Mouse (Mus musculus): ENCODE data around the gene Capn13. TPM values are rescaled to one million over a fixed set of nuclear protein-coding genes. Genes with fewer than 3 reads are reported as not detected.
"Not testable (repeated sequence)": the region's sequence is repeated elsewhere in the genome, so short reads cannot be mapped to it uniquely, and the experiment has no call there.

The Capn13 gene
- polyA plus RNA-seq, 1 experiment from 2014 or later: not detected

DNA sequence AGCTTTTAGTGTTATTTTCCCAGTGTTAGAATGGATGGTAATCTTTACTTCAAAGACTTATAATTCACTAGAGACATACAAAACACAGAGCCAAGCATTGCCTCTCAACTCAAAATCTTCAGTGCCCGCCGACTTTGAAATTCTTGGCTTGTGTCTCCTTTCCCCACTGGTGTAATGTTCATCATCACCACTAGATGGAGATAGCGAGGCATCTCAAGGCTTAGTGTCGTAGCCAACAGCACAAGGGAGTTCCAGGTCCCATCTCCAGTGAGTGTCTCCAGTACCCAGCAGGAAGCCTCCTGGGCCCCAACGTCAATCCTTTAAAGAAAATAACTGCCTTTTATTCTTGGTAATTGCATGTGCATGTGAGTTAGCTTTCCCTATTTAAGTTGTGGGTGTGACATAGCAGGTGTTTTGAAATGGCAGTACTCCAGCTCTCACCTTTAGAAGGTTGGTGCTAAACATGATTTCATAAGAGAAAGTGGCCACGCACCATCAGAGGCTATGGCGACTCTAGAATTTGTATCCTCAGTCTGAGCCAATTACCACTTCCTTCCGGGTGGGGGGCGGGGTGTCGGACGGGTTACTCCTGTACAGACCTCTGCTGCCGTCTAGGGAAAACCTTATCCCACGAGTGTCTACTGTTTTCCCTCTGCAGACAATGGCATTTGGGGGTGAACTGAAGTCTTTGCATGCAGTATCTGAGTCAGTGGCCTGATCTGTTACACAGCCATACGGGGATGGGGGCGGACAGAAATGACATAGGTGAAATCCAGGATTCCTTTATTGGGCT lies 99.2 kb downstream of the Capn13 start:
- DNase-seq (peak; percentile 90), ATAC-seq (ENCODE audit: low FRiP score, low TSS enrichment) (no peak)
- 45% methylated on average over 15 of the region's 15 CpGs for WGBS
- Histone ChIP-seq H3K27ac (replicated peaks; ENCODE audit: low read depth, low read length) (no peak overlapping the region), H3K4me1 (ENCODE audit: control insufficient read depth, insufficient read depth, low read length) (no peaks in the 10 kb centered on the region), H3K4me3 (replicated peaks; ENCODE audit: low read depth, low read length) (no peak overlapping the region), H3K4me2 (ENCODE audit: low read length) (no peak overlapping the region), H3K9ac (replicated peaks; ENCODE audit: low read length) (no peak overlapping the region), H3K36me3 (ENCODE audit: control insufficient read depth, insufficient read depth, low read length) (no peaks in the 10 kb centered on the region), H3K27me3 (ENCODE audit: control insufficient read depth, insufficient read depth, low read length) (no peaks in the 10 kb centered on the region), H3K9me3 (ENCODE audit: control insufficient read depth, low read length) (no peaks in the 10 kb centered on the region)

DNA sequence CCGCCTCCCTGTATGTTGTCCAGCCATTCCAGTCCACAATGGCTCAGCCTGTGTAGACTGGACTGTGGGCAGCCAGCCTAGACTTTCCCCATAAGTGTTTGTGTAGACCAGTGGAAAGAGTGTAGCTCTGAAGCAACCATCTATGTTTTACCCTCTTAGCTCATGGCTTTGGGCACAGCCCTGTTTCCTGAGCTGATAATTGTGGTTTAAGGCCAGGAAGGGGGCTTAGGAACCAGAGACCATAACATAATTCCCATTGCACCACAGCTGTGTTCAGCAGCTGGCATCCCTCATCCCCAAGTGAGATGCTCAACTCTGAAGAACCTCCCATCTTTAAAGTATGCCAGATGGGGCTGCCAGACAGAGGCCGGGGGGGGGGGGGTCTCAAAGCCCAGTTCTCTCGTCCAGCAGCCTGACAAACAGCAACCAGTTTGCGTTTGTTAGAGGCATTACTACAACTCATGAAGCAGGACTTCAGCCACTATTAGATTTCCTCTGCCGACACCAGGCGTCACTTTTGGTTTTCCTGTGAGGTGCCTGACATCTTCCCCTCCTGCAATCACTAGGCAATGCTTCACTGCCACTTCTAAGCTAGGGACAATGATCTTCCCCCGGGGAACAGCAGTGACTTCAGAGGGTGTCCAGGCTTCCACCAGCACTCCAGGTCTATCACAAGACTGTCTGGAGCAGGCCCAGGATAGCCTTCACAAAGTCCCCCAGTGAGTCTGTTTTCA lies 100.4 kb downstream of the Capn13 start:
- no peak overlapping the region for H3K9ac ChIP-seq (replicated peaks; ENCODE audit: low read length)
- DNase-seq: no peak
- H3K4me3 ChIP-seq (replicated peaks; ENCODE audit: low read depth, low read length): no peak overlapping the region
- H3K4me2 ChIP-seq (ENCODE audit: low read length): no peak overlapping the region
- H3K27me3 ChIP-seq (ENCODE audit: control insufficient read depth, insufficient read depth, low read length): no peaks in the 10 kb centered on the region
- 80% methylated on average over 7 of the region's 7 CpGs for WGBS
- H3K36me3 ChIP-seq (ENCODE audit: control insufficient read depth, insufficient read depth, low read length): no peaks in the 10 kb centered on the region
- H3K27ac ChIP-seq (replicated peaks; ENCODE audit: low read depth, low read length): no peak overlapping the region
- no peaks in the 10 kb centered on the region for H3K9me3 ChIP-seq (ENCODE audit: control insufficient read depth, low read length)
- no peaks in the 10 kb centered on the region for H3K4me1 ChIP-seq (ENCODE audit: control insufficient read depth, insufficient read depth, low read length)
- no peak for ATAC-seq (ENCODE audit: low FRiP score, low TSS enrichment)

DNA sequence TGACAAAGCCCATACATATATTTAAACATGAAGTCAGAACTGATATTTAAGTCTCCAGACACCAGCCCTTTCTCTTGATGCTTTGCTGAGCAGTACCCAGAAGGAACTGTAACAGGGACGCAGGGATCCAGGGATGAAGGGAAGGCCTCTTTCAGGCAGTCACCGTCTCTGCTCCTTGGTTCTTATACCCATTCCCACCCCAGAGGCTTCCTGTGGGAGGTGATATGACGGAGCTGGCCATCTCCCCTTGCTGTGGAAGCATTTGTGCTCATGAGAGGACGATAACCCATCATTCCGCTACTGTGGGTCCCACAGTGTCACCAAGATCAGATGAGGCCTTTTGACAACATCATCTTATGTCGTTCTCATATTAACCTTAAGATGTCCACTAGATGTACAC lies 101.7 kb downstream of the Capn13 start:
- ATAC-seq (ENCODE audit: low FRiP score, low TSS enrichment): no peak
- Histone ChIP-seq H3K4me3 (replicated peaks; ENCODE audit: low read depth, low read length) (no peak overlapping the region), H3K27me3 (ENCODE audit: control insufficient read depth, insufficient read depth, low read length) (no peaks in the 10 kb centered on the region)

DNA sequence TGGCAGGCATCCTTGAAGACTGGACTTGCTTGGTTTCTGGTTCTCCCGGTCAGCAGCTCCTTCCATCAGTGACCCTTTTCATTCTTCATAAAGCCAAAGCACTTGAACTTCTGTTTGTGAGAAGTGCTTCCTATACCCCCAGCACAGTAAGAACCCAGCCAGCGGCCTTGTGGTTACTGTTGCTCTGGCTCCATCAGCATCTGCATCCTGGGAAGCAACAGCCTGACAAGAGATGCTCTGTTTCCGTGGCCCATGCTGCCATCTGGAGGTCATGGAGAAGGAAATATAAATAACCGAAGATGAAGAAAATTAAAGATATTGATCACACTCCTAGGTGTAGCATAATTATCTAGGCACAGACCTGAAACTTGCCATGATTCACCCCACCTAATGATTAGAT lies 103.8 kb downstream of the Capn13 start:
- H3K4me3 ChIP-seq (replicated peaks; ENCODE audit: low read depth, low read length): no peak overlapping the region
- no peaks in the 10 kb centered on the region for H3K9me3 ChIP-seq (ENCODE audit: control insufficient read depth, low read length)
- H3K27ac ChIP-seq (replicated peaks; ENCODE audit: low read depth, low read length): no peak overlapping the region
- no peak overlapping the region for H3K4me2 ChIP-seq (ENCODE audit: low read length)
- no peaks in the 10 kb centered on the region for H3K4me1 ChIP-seq (ENCODE audit: control insufficient read depth, insufficient read depth, low read length)
- WGBS: 42% methylated on average over 4 of the region's 4 CpGs
- H3K36me3 ChIP-seq (ENCODE audit: control insufficient read depth, insufficient read depth, low read length): no peaks in the 10 kb centered on the region
- DNase-seq: peak; percentile 90
- no peaks in the 10 kb centered on the region for H3K27me3 ChIP-seq (ENCODE audit: control insufficient read depth, insufficient read depth, low read length)
- H3K9ac ChIP-seq (replicated peaks; ENCODE audit: low read length): no peak overlapping the region
- ATAC-seq (ENCODE audit: low FRiP score, low TSS enrichment): peak; percentile 61; the same call in 1 of the 2 replicates

More for the DNA sequence above, 101.7 kb downstream of the Capn13 start:
- 89% methylated on average over 6 of the region's 6 CpGs for WGBS
- no peak overlapping the region for H3K27ac ChIP-seq (replicated peaks; ENCODE audit: low read depth, low read length)
- H3K4me2 ChIP-seq (ENCODE audit: low read length): no peak overlapping the region
- no peaks in the 10 kb centered on the region for H3K36me3 ChIP-seq (ENCODE audit: control insufficient read depth, insufficient read depth, low read length)
- no peaks in the 10 kb centered on the region for H3K4me1 ChIP-seq (ENCODE audit: control insufficient read depth, insufficient read depth, low read length)
- no peak for DNase-seq
- H3K9ac ChIP-seq (replicated peaks; ENCODE audit: low read length): no peak overlapping the region
- no peaks in the 10 kb centered on the region for H3K9me3 ChIP-seq (ENCODE audit: control insufficient read depth, low read length)

DNA sequence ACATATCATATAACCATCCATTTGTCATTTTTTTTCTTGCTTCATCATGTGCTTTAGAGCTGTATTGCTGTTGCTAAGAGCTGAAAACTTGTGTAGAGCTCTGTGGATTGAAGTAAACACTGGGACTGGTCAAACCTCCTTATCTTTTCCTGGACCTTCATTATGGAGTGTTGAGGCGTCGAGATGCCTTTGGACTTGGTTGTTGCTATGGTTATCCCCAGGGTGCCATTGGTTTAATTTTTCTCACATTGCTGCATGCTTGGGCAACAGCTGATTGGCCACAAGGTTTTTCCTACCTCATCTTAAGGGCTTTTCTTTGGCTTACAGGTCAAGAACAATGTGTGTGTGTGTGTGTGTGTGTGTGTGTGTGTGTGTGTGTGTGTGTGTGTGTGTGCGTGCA lies 107.4 kb downstream of the Capn13 start:
- no peak for DNase-seq
- no peaks in the 10 kb centered on the region for H3K4me1 ChIP-seq (ENCODE audit: control insufficient read depth, insufficient read depth, low read length)
- H3K9me3 ChIP-seq (ENCODE audit: control insufficient read depth, low read length): no peaks in the 10 kb centered on the region
- no peak overlapping the region for H3K9ac ChIP-seq (replicated peaks; ENCODE audit: low read length)
- H3K27me3 ChIP-seq (ENCODE audit: control insufficient read depth, insufficient read depth, low read length): no peaks in the 10 kb centered on the region
- no peaks in the 10 kb centered on the region for H3K36me3 ChIP-seq (ENCODE audit: control insufficient read depth, insufficient read depth, low read length)
- WGBS: 77% methylated on average over 3 of the region's 3 CpGs
- no peak overlapping the region for H3K27ac ChIP-seq (replicated peaks; ENCODE audit: low read depth, low read length)
- H3K4me2 ChIP-seq (ENCODE audit: low read length): no peak overlapping the region
- no peak for ATAC-seq (ENCODE audit: low FRiP score, low TSS enrichment)
- no peak overlapping the region for H3K4me3 ChIP-seq (replicated peaks; ENCODE audit: low read depth, low read length)

DNA sequence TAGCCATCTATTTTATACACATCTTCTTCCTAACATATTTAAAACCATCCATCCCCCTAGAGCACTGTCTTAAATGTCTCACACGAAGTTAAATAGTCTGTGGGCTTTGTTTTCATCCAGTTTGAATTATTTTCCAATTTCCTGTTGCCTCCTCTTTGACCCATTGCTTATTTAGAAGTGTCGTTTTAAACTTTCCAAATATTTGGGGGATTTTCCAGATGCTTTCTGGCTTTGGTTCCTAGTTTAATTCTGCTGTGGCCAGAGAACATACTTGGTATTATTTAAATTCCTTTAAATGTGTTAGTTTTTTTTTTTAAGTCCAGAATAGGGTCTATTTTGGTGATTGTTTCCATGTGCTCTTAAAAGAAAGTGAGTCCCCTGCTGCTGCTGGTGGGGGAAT lies 116.4 kb downstream of the Capn13 start:
- 68% methylated on average over 2 of the region's 2 CpGs for WGBS
- Histone ChIP-seq H3K4me1 (ENCODE audit: control insufficient read depth, insufficient read depth, low read length) (no peaks in the 10 kb centered on the region), H3K27ac (replicated peaks; ENCODE audit: low read depth, low read length) (no peak overlapping the region), H3K4me3 (replicated peaks; ENCODE audit: low read depth, low read length) (no peak overlapping the region), H3K9ac (replicated peaks; ENCODE audit: low read length) (no peak overlapping the region), H3K9me3 (ENCODE audit: control insufficient read depth, low read length) (no peaks in the 10 kb centered on the region), H3K36me3 (ENCODE audit: control insufficient read depth, insufficient read depth, low read length) (no peaks in the 10 kb centered on the region), H3K4me2 (ENCODE audit: low read length) (no peak overlapping the region), H3K27me3 (ENCODE audit: control insufficient read depth, insufficient read depth, low read length) (no peaks in the 10 kb centered on the region)
- DNase-seq: no peak
- no peak for ATAC-seq (ENCODE audit: low FRiP score, low TSS enrichment)

DNA sequence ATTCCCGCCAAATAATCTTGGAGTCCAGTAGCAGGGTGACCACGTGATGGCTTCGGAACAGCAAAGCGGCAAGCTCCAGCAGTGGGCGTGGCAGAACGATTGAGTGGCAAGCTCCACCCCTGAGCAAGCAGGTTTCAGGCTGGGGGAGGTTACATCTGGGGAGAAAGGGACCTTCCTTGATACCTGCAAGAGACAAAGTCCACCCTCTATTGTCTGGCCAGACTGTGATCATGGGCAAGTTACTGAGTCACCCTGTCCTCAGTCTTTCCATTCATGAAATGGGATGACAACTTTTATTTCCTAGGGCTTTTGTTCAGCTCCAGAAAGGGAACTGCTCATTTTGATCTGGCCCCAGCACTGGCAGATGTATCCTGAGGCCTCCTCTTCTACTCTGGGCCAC lies 118.0 kb downstream of the Capn13 start:
- not testable (repeated sequence) for H3K4me1 ChIP-seq (ENCODE audit: control insufficient read depth, insufficient read depth, low read length); H3K27me3 ChIP-seq (ENCODE audit: control insufficient read depth, insufficient read depth, low read length); H3K36me3 ChIP-seq (ENCODE audit: control insufficient read depth, insufficient read depth, low read length); H3K9ac ChIP-seq (replicated peaks; ENCODE audit: low read length); H3K27ac ChIP-seq (replicated peaks; ENCODE audit: low read depth, low read length); H3K4me2 ChIP-seq (ENCODE audit: low read length); DNase-seq; ATAC-seq (ENCODE audit: low FRiP score, low TSS enrichment); H3K9me3 ChIP-seq (ENCODE audit: control insufficient read depth, low read length); H3K4me3 ChIP-seq (replicated peaks; ENCODE audit: low read depth, low read length)
- WGBS: 41% methylated on average over 6 of the region's 6 CpGs

DNA sequence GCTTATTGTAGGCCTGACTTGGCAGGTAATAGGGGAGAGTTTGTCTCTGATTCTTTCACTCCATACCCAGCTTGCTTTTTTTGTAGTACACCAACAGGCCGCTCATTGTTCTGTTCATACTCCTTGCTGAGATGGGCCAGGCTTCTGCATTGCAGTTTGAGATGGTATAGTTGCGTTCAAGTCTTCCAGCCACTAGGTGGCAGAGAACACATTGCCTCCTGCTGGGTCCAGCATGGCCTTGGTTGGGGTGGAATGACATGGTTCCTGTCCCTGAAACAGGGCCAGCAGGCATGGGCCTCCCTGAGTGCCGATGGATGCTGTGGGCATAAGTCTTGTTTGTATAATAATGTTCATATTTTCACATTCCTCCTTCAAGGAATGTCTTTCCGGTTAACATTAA lies 122.9 kb downstream of the Capn13 start:
- 89% methylated on average over 4 of the region's 4 CpGs for WGBS
- ATAC-seq (ENCODE audit: low FRiP score, low TSS enrichment): no peak
- H3K36me3 ChIP-seq (ENCODE audit: control insufficient read depth, insufficient read depth, low read length): no peaks in the 10 kb centered on the region
- no peak for DNase-seq
- no peaks in the 10 kb centered on the region for H3K4me1 ChIP-seq (ENCODE audit: control insufficient read depth, insufficient read depth, low read length)
- no peak overlapping the region for H3K4me2 ChIP-seq (ENCODE audit: low read length)
- H3K9ac ChIP-seq (replicated peaks; ENCODE audit: low read length): no peak overlapping the region
- H3K27me3 ChIP-seq (ENCODE audit: control insufficient read depth, insufficient read depth, low read length): no peaks in the 10 kb centered on the region
- H3K27ac ChIP-seq (replicated peaks; ENCODE audit: low read depth, low read length): no peak overlapping the region
- H3K4me3 ChIP-seq (replicated peaks; ENCODE audit: low read depth, low read length): no peak overlapping the region
- no peaks in the 10 kb centered on the region for H3K9me3 ChIP-seq (ENCODE audit: control insufficient read depth, low read length)

DNA sequence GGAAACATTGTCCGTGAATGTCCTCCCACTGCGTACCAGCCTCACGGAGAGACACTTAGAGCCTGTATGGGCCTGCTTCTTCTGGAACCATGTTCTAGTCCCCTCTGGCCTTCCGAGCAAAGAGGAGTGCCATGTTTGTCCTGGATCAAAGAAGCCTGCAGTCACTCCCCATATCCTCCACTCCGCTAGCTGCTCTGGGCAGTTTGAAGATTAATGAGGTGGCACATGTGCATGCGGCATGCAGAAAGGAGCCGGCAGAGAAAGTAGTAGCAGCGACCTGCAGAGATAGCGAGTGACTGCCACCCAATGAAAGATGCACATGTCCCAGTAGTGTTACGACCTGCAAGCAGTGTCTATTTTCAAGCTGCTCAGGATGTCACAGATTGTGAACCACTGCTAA lies 125.6 kb downstream of the Capn13 start:
- no peak overlapping the region for H3K4me3 ChIP-seq (replicated peaks; ENCODE audit: low read depth, low read length)
- WGBS: 86% methylated on average over 10 of the region's 10 CpGs
- no peak overlapping the region for H3K27ac ChIP-seq (replicated peaks; ENCODE audit: low read depth, low read length)
- H3K4me1 ChIP-seq (ENCODE audit: control insufficient read depth, insufficient read depth, low read length): 0 out of 2 replicates have a peak, but pooled peaks cover 11% of the 10 kb centered on the region
- DNase-seq (no peak), ATAC-seq (ENCODE audit: low FRiP score, low TSS enrichment) (no peak)
- H3K9ac ChIP-seq (replicated peaks; ENCODE audit: low read length): no peak overlapping the region
- H3K27me3 ChIP-seq (ENCODE audit: control insufficient read depth, insufficient read depth, low read length): no peaks in the 10 kb centered on the region
- no peaks in the 10 kb centered on the region for H3K9me3 ChIP-seq (ENCODE audit: control insufficient read depth, low read length)
- no peaks in the 10 kb centered on the region for H3K36me3 ChIP-seq (ENCODE audit: control insufficient read depth, insufficient read depth, low read length)
- H3K4me2 ChIP-seq (ENCODE audit: low read length): no peak overlapping the region

All from midbrain, embryonic 14.5 days (tissue).